Mouse (Mus musculus) adrenal gland, postnatal 4 days (tissue): ENCODE measurements around the gene Pcyt1a. TPM values are rescaled to one million over a fixed set of nuclear protein-coding genes. Genes with fewer than 3 reads are reported as not detected.

ENCODE experiments used
- total RNA-seq, 2 experiments: library from RNA; stranded (reverse); gene quantifications; 2 replicates each; pipeline ENCODE4 v1.2.3; 2021

Gene Pcyt1a
- total RNA-seq, 2 experiments from 2014 or later, result 66.0 to 70.6 TPM

Other genes with a start within 250 kb of the Pcyt1a start
- 10 to 100 TPM; 26.9 to 27.3 TPM for gene Fbxo45, start 183.8 kb upstream of the Pcyt1a start, total RNA-seq
- gene Wdr53, start 183.7 kb upstream of the Pcyt1a start, total RNA-seq, result 10 to 100 TPM; 16.5 to 17.9 TPM
- gene Smco1, start 159.5 kb upstream of the Pcyt1a start, total RNA-seq, result under 1 TPM; 0.20 to 0.23 TPM
- 10 to 100 TPM; 29.5 to 32.8 TPM for gene Rnf168, start 153.5 kb upstream of the Pcyt1a start, total RNA-seq
- 10 to 100 TPM; 79.1 to 88.6 TPM for gene Ubxn7, start 98.7 kb upstream of the Pcyt1a start, total RNA-seq
- not detected for gene Tm4sf19, start 30.4 kb upstream of the Pcyt1a start, total RNA-seq
- gene Tctex1d2, start 11.2 kb upstream of the Pcyt1a start, total RNA-seq, result 1 to 10 TPM; 8.9 to 9.2 TPM
- 1 to 10 TPM in 1 of 2 experiments, not detected in 1; 1.4 TPM for gene Slc51a, start 57.0 kb downstream of the Pcyt1a start, total RNA-seq
- not detected for gene Zdhhc19, start 65.3 kb downstream of the Pcyt1a start, total RNA-seq
- gene Tfrc, start 178.0 kb downstream of the Pcyt1a start, total RNA-seq, result 10 to 100 TPM; 57.2 to 75.8 TPM
- 10 to 100 TPM; 75.6 to 77.6 TPM for gene Tnk2, start 213.0 kb downstream of the Pcyt1a start, total RNA-seq